Mouse (Mus musculus) cerebellum, adult 9-11 months (tissue): Measurements from ENCODE around the gene Dnah17.

Source experiments
- DNase-seq: peaks from one replicate; pipeline ENCODE4 v3.0.0; 2022

Gene Dnah17

GRCm38 (mm10) chr11:118015381-118016145, 114.9 kb downstream of the Dnah17 start:
- no peak for DNase-seq

- no peak for DNase-seq
These were observed 115.9 kb downstream of the Dnah17 start for GRCm38 (mm10) chr11:118014391-118014995.

GRCm38 (mm10) chr11:118013339-118013738, 117.1 kb downstream of the Dnah17 start:
- DNase-seq, result no peak

DNA sequence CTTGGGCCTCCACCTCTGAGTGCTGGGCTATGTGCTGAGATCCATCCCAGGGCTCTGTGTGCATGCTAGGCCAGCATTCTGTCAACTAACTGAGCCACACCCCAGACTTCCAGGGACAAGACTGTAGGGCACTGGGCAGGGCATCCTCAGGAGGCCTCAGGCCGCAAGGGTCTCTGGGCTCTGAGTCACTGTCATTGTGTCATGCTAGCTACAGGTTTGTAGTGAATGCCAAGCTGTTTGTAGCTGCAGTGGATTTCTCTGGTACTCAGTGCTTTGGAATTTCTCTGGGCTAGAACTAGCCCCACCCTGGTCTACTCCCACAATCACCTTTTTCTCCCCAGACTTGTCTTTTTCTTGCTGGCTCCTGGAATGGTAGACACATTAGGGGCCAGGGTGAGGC, 117.8 kb downstream of the Dnah17 start:
- no peak for DNase-seq

GRCm38 (mm10) chr11:118009865-118010571, 120.4 kb downstream of the Dnah17 start:
- no peak for DNase-seq

DNA sequence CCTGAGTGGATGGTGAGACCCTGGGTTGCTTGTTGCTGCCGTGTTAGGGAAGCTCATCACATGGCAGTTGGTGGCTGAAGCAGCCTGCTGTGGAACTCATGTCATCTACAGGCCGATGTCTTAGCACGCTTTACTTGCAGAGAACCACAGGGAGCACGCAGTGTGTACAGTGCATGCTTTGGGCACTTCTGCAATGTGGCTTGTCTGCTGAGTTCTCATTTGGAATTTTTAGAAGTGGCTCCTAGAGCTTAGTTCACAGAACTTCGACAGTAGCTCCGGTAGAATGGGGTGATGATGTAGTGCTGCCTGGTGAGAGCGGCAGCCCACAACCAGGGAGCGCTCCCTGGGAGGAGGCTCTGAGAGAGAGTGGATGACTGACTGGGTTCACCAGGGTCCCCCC, 121.6 kb downstream of the Dnah17 start:
- no peak for DNase-seq

GRCm38 (mm10) chr11:118008144-118008805, 122.2 kb downstream of the Dnah17 start:
- no peak for DNase-seq

GRCm38 (mm10) chr11:118007460-118008143, 122.8 kb downstream of the Dnah17 start:
- no peak for DNase-seq

GRCm38 (mm10) chr11:118004217-118004616, 126.2 kb downstream of the Dnah17 start:
- no peak for DNase-seq

- DNase-seq, result no peak
These were observed 126.7 kb downstream of the Dnah17 start for GRCm38 (mm10) chr11:118003718-118004117.

DNA sequence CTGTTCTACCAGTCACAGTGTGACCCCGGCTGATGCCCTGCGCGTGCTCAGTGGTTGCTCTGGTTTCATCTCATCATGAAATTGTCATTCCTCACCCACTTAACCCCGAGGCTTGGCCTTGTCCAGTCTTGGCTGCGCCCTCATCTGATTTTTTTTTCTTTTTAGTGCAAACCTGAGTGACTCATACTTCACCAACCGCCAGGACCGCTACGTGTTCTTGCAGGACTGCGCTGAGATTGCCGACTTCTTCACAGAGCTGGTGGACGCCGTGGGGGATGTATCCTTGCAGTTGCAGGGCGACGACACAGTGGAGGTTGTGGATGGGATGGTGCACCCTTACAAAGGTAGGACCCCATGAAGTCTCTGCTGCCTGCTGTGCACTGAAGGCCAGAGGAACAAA, 127.3 kb downstream of the Dnah17 start:
- no peak for DNase-seq

DNA sequence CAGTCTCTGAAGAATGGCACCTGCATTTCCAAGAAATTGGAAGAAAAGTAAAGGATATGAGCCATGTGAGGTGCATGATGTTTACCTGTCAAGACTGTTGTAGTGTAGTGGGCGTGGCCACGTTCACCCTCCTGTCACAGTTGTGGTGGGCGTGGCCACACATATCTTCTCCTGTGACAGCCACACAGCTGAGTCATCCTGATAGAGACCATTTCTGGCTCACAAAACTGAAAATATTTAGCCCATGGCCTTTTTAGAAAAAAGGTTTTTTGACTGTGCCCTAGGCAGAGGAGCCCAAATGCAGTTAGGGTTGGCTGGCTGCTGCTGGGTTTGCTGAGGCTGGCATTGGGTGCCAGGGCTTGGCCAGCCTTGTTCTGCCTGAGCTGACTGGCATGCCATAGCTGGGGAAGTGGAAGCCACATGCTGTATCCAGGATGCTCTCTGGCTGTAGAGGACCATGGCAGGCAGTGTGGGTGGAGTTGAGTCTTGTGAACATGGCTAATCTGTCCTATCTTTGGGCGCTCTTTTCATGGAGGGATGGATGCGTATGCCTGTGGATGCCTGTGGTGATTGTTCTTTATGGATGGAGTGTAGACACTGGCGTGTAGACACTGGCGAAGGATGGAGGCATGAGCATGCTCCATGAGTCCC, 129.7 kb downstream of the Dnah17 start:
- no peak for DNase-seq

GRCm38 (mm10) chr11:118000083-118000482, 130.4 kb downstream of the Dnah17 start:
- DNase-seq, result no peak

DNA sequence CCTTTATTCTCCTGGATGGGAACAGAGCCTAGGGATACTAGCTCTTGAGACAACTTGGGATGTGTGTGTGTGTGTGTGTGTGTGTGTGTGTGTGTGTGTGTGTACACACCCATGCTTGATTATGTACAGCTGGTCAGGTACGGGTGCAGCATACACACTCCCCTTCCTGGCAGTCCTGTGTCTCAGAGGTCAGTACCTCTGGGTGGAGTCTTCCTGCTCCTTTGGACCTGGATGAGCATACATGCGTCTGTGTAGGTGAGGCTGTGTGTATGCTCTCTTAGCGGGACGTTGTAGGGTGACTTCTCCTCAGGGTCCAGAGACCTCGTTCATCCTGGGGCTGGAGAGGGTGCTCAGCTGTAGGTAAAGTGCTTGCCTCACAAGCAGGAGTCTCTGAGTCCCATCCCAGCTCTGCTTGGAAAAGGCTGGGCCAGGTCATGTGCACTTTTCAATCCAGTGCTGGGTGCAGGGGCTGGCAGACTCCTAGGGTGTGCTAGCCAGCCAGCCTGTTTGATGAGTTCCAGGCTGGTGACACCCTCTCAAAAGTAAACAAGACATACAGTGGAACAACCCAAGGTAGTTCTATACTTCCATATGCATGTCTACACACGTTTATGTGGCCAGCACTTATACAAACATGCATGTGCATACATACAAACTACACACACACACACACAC, 131.0 kb downstream of the Dnah17 start:
- DNase-seq, result no peak

DNA sequence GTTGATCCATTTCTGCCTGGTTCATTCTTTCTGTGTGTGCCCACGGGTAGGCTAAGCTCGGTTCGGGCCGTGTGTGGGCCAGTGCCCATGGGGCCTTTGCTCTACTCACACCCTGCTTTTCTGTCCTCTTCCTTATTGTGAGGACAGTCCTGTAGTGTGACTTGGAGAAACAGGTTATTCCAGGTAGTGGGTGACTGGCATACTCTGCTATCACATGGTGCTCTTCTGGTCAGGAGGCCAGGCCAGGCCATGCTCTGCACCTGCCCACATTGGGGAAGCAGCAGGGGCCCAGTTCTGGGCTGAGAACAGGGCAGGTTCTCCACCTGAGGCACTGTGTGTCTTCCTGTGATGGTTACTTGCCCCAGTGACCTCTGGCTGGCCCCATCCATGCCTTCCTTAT, 132.1 kb downstream of the Dnah17 start:
- no peak for DNase-seq

GRCm38 (mm10) chr11:117997085-117997484, 133.3 kb downstream of the Dnah17 start:
- no peak for DNase-seq

DNA sequence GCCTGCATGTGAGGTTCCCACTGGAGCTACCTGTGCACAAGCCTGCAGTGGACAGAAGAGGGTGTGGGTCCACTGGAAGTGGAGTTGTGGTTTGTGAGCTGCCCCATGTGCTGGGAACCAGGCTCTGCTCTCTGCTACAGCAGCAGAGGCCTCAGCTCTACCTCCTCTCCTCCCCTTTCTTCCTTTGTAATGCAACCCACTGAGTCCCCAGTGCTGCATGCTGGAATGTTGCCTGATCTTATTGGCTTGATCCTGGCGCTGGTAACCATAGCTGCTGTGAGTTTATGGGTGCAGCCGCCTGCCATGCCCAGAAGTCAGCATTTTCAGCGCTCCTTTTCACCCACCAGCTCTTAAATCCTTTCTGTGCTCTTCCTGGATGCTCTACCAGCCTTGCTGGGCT, 134.4 kb downstream of the Dnah17 start:
- no peak for DNase-seq

DNA sequence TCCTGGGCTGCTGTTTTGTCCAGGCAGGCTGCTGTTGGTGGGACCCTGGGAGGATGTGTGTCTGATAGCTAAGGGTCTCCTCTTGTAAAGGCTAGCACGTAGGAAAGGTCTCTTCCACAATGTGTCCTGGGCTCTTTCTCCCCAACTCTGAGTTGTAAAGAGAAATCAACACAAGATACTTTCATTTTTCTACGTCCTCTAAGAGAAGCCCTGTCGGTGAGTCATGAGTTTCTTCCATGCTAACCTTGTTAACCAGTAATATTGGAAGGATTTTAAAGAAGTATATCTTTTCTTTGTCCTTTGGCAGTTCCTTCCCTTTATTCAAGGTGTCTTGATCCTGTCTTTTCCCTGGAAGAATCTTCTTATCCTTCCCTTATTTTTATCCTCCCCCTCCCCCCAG, 134.8 kb downstream of the Dnah17 start:
- DNase-seq, result no peak

DNA sequence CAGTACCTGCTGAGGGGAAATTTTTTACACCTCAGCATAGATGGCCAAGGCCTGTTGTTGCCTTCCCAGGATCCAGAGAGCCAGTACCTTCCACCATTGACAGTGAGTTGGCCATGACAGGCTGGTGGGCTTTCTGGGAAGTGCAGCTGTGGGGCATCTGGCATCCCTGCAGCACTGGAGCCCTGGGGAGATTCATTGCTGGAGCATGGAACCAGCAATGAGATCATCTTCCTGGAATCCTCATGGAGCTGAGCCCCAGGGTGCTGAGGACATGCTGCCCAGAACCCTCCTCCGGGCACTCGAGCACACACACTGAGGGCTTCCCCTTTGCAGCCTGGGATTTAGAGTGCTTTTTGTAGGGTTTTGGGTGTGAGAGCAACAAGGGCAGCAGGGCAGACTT, 135.2 kb downstream of the Dnah17 start:
- no peak for DNase-seq

DNA sequence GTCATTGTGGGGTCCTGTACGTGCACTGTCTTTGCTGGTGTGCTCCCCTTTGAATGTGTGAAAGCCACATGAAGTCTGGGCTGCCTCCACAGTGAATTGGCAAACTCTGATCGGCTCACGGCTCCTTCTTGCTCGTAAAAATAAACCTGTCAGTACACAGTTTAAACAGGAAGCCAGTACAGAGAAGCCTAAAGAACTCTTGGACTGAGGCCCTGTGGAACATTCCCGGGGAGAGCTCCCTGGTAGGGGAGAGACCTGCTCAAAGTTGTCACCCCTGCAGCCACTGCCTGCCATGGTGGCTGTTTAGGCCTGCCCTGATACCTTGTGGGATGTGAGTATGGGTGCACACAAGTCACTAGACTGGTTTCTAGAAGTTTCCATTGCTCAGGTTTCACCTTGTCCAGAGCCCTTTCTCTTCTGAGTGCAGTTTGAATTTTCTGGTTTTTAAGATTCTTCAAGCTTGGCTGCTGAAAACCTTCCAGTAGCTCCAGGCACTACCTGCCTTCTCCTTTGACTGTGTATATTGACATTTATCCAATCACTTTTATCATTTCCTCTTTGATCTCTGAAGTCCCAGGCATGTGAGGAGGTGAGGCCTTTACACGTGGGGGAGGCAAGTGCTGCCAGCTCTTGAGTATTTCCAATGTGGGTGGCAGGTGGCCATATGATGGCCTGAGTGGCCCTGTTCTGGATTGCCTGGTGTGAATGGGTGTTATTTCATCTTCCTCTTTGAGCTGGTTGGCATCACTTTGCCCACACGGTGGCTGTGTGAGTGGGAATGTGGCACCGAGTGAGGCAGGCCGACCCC, 136.0 kb downstream of the Dnah17 start:
- no peak for DNase-seq
